Mouse (Mus musculus): ENCODE measurements around the gene Glt1d1. TPM values are rescaled to one million over a fixed set of nuclear protein-coding genes. Genes with fewer than 3 reads are reported as not detected.
"Not testable (repeated sequence)": the region's sequence is repeated elsewhere in the genome, so short reads cannot be mapped to it uniquely, and the experiment has no call there.

Glt1d1 gene
- polyA plus RNA-seq, 2 experiments from 2014 or later: not detected

DNA sequence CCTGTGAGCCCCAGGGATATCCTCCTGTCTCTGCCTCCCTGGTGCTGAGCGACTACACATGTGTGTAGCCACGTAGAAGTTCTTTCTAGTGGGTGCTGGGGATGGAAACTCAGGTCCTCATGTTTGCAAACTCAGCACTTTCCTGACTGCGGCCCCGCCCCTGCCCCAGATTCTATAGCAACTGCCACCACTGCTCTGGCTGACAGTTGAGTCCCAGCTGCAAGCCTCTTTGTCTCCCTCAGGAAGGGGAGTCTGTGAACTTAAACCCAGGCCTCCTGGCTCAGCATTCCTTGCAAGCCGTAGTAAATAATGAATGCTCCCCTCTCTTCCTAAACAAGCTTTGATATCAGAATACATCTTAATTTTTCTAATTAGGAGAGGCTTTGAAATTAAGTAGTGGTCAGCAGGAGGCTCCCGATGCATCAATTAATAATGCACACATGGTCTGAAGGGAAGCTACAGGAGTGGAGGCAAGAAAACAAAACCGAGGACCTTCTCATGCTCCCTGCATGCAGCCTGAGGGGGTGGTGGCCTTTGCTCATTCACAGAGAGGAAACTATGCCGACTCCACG, 71.6 kb downstream of the Glt1d1 start:
- no peak for ATAC-seq

DNA sequence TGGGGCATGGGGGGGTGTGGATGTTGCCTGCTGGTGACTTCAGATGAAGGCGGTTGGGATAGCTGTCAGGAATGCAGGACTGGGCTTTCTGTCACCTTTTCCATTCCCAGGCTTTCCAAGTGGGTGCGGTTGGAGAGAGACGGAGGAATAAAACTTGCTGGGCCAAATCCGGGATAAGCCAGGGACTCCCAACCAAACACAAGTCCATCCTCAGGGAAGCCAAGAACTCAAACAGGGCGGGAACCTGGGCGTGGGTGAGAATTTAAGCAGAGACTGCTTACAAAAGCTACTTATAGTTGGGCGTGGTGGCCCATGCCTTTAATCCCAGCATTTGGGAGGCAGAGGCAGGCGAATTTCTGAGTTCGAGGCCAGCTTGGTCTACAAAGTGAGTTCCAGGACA, 73.2 kb downstream of the Glt1d1 start:
- no peak for ATAC-seq

DNA sequence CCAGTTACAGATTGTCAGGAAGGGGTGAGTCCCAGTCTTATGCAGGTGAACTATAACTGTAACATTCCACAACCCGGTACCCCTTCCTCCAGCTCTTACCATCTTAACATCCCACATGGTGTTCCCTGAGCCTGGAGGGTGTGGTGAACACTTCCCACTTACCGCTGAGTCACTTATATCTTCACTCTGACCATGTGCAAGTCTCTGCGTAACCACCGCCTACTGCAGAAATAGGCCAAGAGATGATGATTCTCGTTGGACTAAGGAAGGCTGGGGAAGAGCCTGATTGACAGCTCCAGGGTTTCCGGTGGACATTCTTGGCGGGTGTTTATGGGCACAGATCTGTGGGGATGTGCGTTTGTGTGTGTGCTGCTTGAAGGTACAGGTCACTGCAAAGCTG, 73.9 kb downstream of the Glt1d1 start:
- no peak for ATAC-seq

DNA sequence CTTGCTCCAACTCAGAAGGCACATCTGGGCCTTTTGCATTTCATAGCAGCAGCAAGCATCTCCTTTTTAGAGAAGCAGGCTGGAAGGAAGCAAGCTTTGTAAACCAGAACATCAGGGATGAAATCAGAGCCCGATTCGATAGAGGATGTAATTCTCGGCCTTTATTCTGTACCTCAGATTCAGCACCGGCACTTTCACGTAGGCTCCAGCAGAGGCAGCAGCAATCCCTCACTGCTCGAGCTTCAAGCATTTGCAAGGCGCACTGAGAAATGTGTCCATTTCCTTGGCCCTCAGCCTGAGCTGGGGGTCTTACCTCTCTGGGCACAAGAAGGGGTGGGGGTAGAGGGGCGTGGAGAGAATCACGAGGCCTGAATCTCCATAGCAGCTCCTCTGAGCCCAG, 76.1 kb downstream of the Glt1d1 start:
- ATAC-seq: no peak

DNA sequence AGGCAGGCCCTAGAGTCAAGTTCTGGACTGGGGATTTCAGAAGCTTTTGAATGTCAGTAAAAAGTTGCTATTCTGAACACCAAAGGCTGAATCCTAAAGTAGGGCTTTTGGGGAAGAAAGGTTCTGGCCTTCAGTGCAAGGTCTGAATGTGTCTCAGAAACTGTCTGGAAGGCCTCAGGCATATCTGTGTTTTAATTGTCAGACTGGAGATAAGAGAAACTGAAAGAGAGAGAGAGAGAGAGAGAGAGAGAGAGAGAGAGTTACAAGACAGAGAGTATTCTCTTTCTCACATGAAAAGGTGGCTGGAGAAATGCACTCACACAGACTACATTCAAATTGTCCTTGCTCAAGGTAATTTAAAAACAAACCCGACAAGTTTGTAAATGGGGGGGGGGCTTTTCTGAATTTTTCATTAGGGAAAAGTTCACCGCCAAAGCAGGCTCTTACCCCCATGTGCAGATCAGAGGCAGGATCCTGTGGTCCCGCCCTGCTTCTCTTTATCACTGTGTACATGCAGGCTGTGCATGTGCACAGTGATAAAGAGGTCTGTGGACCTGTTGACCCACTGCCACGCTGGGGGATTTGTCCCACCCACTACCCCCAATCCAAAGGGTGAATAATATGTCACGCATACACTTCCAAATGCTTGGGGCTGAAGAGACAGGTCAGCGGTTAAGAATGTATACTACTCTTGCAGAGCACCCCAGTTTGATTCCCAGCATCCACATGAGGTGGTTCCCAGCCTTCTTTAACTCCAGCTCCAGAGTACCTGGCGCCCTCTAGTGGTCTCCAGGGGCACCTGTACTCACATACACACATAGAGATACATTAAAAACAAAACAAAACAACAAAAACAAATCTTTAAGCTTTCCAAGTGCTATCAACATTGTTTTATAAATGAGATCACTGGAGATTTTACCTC, 83.0 kb downstream of the Glt1d1 start:
- no peak for ATAC-seq

DNA sequence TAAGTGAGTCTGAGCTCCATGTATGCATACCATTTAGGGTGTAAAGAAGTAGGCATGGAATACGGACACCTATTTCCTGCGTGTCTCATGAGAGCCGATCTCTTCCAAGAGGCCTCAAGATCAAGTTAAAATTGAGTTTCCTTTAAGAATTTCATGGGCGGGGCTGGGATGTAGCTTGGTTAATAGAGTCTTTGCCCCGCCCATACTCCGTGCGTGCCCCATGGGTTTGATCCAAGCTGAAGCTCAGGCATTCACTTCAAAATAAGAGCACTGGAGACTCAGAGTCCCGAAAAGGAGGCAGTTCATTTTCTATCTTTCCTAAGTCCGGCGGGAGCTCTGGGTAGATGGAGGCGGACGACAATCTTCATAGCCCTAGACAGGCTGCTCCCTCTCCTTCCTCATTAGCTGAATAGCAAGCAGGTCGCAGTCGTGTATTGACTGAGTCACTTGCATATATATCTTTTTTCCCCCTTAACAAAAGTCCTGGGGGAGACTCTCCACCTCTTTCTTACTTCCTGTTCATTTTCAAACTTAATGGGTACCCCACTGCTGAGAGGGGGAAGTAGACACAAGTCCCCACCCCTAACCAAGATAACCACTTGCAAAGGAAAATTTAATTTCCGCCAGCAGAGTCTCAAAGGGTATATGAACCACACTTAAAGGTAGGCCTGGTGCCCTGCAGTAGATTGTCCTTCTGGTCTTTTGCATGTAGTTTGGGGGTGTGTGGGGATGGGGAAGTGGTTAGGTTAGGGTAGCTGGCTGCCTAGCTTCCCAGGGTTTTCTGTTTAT, 88.7 kb downstream of the Glt1d1 start:
- no peak for ATAC-seq

DNA sequence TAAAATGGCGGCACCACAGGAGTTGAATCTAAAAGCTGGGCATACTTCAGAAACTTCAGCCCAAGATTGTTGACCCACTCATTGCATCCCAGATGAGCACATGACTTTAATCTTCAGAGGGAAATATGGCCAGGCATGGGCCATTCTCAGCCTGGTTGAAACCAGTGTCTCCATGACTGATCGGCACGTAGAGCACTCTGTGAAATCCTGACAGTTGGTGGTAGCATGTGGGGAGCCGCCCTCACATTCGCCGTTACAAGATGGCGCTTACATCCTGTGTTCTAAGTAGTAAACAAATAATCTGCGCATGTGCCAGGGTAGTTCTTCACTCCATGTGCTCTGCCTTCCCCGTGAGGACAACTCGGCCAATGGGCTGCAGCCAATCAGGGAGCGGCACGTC, 90.1 kb downstream of the Glt1d1 start:
- ATAC-seq: not testable (repeated sequence)

DNA sequence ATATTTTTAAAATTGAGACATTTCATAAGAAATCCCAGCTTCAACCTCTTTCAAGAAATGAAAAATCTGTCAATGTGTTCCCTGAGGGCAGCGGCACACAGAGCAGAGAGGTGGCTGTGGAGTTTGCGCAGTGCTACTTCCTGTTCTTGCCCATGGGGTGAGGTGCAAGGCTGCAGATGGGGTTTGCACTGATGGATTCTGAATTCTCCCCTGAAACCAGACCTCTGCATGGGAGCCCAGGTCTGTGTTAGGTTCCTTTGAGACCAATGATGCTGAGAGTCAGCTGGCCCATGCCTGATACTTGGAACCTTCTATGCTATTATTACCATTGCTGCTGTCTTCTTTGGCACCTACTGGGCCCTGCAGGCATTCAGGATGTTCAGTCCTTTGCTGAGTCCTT, 98.3 kb downstream of the Glt1d1 start:
- no peak for ATAC-seq

DNA sequence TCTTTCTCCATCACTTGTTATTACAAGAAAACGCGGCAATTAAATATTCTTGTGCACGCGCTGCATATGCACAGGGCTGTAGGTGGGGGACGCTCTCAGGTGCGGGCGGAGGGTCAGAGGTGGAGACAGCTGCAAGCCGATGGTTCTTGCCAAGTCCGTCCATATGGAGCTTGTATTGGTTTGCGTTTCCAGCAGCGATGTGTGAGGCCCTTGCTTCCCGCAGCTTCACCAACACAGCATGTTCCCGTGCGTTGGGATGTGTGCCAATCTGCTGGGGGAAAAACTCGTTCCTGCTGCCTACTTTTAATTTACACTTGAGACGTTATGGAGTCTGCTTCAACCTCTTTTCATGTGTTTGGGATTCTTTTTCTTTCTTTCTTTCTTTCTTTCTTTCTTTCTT, 109.3 kb downstream of the Glt1d1 start:
- no peak for ATAC-seq

DNA sequence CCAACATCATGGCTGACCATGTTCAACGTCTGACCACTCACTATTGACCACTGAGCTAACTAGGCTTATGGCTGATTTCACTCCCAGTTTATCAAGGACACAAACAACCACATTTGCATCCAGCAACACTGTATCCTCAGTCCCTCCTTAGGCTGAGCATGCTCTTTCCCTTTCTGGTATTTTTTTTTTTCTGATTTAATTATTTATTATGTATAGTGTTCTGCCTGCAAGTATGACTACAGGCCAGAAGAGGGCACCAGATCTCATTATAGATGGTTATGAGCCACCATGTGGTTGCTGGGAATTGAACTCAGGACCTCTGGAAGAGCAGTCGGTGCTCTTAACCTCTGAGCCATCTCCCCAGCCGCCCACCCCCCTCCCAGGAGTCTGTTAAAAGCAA, 117.5 kb downstream of the Glt1d1 start:
- not testable (repeated sequence) for ATAC-seq

DNA sequence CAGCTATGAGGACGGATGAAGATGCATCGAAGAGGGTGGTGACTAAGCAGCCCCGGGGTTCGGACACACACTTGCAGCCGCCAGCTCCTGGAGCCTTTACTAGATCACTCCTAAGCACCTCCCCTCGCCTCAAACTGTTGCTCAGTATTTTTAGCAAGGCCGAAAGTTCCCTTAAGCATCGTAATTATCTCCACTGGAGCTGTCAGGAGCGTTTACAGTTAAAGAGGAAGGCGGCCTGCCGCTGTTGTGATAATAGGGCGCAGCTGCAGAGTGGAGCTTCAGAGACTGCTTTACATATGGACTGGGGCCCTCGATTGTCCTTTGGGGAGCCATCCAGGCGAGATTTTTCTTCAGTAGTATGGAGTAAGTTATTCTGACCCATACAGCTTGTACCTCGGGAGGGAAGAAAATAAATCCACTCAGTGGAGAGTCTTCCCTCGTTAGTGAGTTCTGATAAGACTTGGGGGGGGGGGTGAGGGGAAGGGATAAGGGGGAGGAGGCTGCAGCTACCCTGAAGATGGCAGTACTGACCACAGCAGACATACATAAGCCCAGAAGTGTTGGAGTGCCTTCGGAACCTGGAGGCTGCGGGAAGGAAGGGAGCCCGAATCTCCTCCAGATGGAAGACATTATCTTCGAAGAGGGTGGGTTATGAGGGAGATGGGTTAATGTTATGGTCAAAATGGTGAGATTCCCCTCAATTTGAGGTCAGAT, 119.4 kb downstream of the Glt1d1 start:
- ATAC-seq: no peak

DNA sequence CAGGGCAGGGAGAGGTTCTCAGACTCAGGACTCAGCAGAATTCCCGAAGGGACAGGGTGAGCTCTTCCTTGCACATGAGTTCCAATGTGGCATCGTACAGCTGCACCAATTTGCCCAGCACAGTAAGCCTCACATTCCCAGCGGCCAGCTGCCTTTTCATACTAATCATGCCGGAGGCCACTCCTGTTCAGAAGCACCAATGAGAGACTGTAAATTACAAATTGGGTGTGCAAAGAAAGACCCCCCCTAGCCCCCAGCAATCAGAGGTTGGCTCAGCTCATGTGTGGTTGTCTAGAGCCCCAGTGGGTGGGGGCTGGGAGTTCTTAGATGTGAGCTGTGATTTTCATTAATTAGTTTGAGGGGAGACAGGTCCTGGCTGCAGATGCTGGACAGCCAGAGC, 123.5 kb downstream of the Glt1d1 start:
- ATAC-seq: no peak

DNA sequence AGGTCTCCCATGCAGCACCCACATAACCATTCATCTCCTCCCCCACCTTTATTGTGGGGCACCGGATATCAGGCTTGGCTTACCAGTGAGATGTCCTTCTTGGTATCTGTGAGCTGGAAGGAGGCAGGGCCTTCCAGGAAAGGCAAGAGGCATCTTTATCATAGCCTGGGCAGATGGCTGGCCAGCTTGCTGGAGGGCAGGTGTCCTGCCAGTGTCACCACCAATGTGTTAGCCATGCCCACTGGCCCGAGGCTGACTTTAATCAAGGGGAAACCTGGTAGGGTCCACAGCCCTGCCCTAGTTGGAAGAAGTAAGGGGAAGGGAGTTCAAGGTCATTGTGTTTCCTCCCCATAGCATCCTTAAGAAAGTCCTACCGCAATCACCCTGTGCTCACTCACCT, 123.9 kb downstream of the Glt1d1 start:
- ATAC-seq: no peak

DNA sequence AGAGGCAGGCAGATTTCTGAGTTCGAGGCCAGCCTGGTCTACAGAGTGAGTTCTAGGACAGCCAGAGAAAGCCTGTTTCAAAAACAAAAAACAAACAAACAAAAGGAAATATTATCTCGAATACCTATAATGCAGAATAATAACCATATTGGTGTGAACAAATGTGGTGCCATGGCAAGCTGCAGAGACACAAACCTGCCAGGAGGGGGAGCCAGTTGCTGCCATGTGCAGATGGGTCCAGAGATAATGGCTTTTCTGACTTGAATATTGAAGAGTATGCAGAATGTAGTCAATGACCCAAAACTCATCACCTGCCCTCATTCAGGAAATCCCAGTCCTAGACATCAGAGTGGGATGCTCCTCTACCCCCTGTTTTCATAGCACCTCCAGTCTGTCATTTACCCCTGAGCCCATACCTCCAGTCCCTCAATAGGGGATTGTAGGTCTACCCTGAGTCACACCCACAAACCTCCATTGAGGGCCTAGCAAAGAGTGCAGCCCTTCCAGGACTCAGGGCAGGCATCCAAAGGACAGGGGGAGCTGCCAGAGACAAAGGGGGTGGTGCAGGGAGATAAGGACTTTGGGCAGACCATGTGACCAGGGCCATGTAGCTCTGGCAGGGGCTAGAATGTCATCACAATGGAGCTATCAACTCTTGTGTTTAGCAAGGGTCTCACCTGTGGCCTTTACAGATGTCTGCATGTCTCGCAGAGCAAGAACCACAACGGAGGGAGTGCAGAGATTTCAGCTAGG, 124.8 kb downstream of the Glt1d1 start:
- ATAC-seq: no peak

DNA sequence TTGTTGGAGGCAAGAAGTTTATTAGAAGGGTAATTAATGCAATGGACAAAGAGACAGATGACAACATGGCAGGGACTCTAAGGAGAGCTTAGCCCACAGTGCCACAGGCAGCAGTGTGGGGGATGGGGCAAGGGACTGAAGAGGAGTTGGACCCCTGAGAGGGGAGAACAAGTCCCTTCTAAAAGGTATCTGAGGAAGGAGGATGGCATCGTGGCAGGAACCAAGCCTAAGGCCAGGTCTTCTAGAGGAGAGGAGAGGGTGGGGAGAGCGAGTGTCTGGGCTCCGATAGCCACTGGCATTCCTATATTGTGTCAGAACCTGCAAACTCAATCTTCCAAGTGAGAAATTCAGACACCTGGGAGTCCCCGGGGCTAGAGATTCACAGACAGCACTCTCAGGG, 126.5 kb downstream of the Glt1d1 start:
- ATAC-seq: no peak

Other genes with a start within 250 kb of the Glt1d1 start
- 1 to 10 TPM; 3.3 to 3.9 TPM for gene Slc15a4, start 635 bp downstream of the Glt1d1 start, polyA plus RNA-seq (2017; shearing (Covaris generic))